Mouse (Mus musculus): ENCODE data around the gene Plcb1. TPM values are rescaled to one million over a fixed set of nuclear protein-coding genes. Genes with fewer than 3 reads are reported as not detected.

Gene Plcb1
- total RNA-seq, 2 experiments from 2014 or later: 180 to 200 TPM

GRCm38 (mm10) chr2:135242662-135243316 lies 456.9 kb downstream of the Plcb1 start:
- intact Hi-C loops (cut with DNase I): no loop called here
- DNase-seq (ENCODE audit: low spot score in 2 of 2): peak in 1 of 2 experiments; percentile 40

GRCm38 (mm10) chr2:135243764-135244163 lies 457.9 kb downstream of the Plcb1 start:
- DNase-seq (ENCODE audit: low spot score in 2 of 2): no peak
- intact Hi-C loops (cut with DNase I): no loop called here

GRCm38 (mm10) chr2:135249925-135250324 lies 464.1 kb downstream of the Plcb1 start:
- no peak for DNase-seq (ENCODE audit: low spot score in 2 of 2)
- intact Hi-C loops (cut with DNase I): no loop called here

GRCm38 (mm10) chr2:135251821-135252315 lies 466.0 kb downstream of the Plcb1 start:
- intact Hi-C loops (cut with DNase I): no loop called here
- no peak for DNase-seq (ENCODE audit: low spot score in 2 of 2)

- intact Hi-C loops (cut with DNase I): loop anchor here (5.0 kb wide), 1 partner anchor 472 kb away; the partner anchor contains the start of gene Plcb1
- no peak for DNase-seq (ENCODE audit: low spot score in 2 of 2)
Measured at GRCm38 (mm10) chr2:135259136-135259535, 473.3 kb downstream of the Plcb1 start.

GRCm38 (mm10) chr2:135263943-135264342 lies 478.1 kb downstream of the Plcb1 start:
- intact Hi-C loops (cut with DNase I): no loop called here
- no peak for DNase-seq (ENCODE audit: low spot score in 2 of 2)

- no peak for DNase-seq (ENCODE audit: low spot score in 2 of 2)
- intact Hi-C loops (cut with DNase I): loop anchor here (5.0 kb wide), 1 partner anchor 488 kb away; the partner anchor contains the start of gene Plcb1
Measured at GRCm38 (mm10) chr2:135274949-135275348, 489.1 kb downstream of the Plcb1 start.

- peak; percentile 34 to 83 for DNase-seq (ENCODE audit: low spot score in 2 of 2)
- intact Hi-C loops (cut with DNase I): loop anchor here (5.0 kb wide), 1 partner anchor 491 kb away; the partner anchor contains the start of gene Plcb1
Measured at GRCm38 (mm10) chr2:135278506-135278905, 492.6 kb downstream of the Plcb1 start.

- intact Hi-C loops (cut with DNase I): loop anchor here (5.0 kb wide), 1 partner anchor 492 kb away; the partner anchor contains the start of gene Plcb1
- DNase-seq (ENCODE audit: low spot score in 2 of 2): peak in 1 of 2 experiments; percentile 33
Measured at GRCm38 (mm10) chr2:135279026-135279425, 493.2 kb downstream of the Plcb1 start.

GRCm38 (mm10) chr2:135283783-135284182 lies 497.9 kb downstream of the Plcb1 start:
- intact Hi-C loops (cut with DNase I): no loop called here
- no peak for DNase-seq (ENCODE audit: low spot score in 2 of 2)

- intact Hi-C loops (cut with DNase I): no loop called here
- DNase-seq (ENCODE audit: low spot score in 2 of 2): peak in 1 of 2 experiments; percentile 82
Measured at GRCm38 (mm10) chr2:135296184-135296769, 510.4 kb downstream of the Plcb1 start.

- intact Hi-C loops (cut with DNase I): no loop called here
- no peak for DNase-seq (ENCODE audit: low spot score in 2 of 2)
Measured at GRCm38 (mm10) chr2:135300480-135300879, 514.6 kb downstream of the Plcb1 start.

- intact Hi-C loops (cut with DNase I): no loop called here
- no peak for DNase-seq (ENCODE audit: low spot score in 2 of 2)
Measured at GRCm38 (mm10) chr2:135302483-135302882, 516.6 kb downstream of the Plcb1 start.

GRCm38 (mm10) chr2:135305186-135305585 lies 519.3 kb downstream of the Plcb1 start:
- no peak for DNase-seq (ENCODE audit: low spot score in 2 of 2)
- intact Hi-C loops (cut with DNase I): no loop called here

- intact Hi-C loops (cut with DNase I): no loop called here
- DNase-seq (ENCODE audit: low spot score in 2 of 2): no peak
Measured at GRCm38 (mm10) chr2:135305736-135306471, 520.0 kb downstream of the Plcb1 start.

- intact Hi-C loops (cut with DNase I): no loop called here
- DNase-seq (ENCODE audit: low spot score in 2 of 2): no peak
Measured at GRCm38 (mm10) chr2:135306472-135306771, 520.6 kb downstream of the Plcb1 start.

- intact Hi-C loops (cut with DNase I): no loop called here
- DNase-seq (ENCODE audit: low spot score in 2 of 2): no peak
Measured at GRCm38 (mm10) chr2:135307787-135308186, 521.9 kb downstream of the Plcb1 start.

GRCm38 (mm10) chr2:135315980-135316379 lies 530.1 kb downstream of the Plcb1 start:
- DNase-seq (ENCODE audit: low spot score in 2 of 2): peak in 1 of 2 experiments; percentile 54
- intact Hi-C loops (cut with DNase I): no loop called here

- intact Hi-C loops (cut with DNase I): no loop called here
Measured at GRCm38 (mm10) chr2:135318136-135318535, 532.3 kb downstream of the Plcb1 start.

GRCm38 (mm10) chr2:135323276-135323954 lies 537.5 kb downstream of the Plcb1 start:
- DNase-seq (ENCODE audit: low spot score in 2 of 2): no peak
- intact Hi-C loops (cut with DNase I): loop anchor here (10.0 kb wide), 2 partner anchors 309 to 409 kb away; no protein-coding TSS in a partner anchor

More at GRCm38 (mm10) chr2:135318136-135318535, 532.3 kb downstream of the Plcb1 start:
- no peak for DNase-seq (ENCODE audit: low spot score in 2 of 2)

Measured in left cerebral cortex, postnatal 25 days (tissue).